Mouse (Mus musculus) hindbrain, embryonic 12.5 days (tissue): ENCODE results near the gene Cirbp. TPM values are rescaled to one million over a fixed set of nuclear protein-coding genes. Genes with fewer than 3 reads are reported as not detected.
"Not testable (repeated sequence)": the region's sequence is repeated elsewhere in the genome, so short reads cannot be mapped to it uniquely, and the experiment has no call there.

ENCODE experiments used
- ATAC-seq: fragments of 200-750 bp; cut with Nextera tagmentation; 2 replicates; pipeline ENCODE4 v1.8.0; 2017; ENCODE audit warnings: moderate TSS enrichment; ENCODE audit not compliant: low FRiP score
- H3K27ac ChIP-seq: fragments of 300-500 bp; sonication (generic); 2 replicates; pipeline ENCODE4 v1.5.1; 2016; ENCODE audit warnings: mild to moderate bottlenecking
- H3K27me3 ChIP-seq: fragments of 300-500 bp; sonication (generic); 2 replicates; pipeline ENCODE4 v1.6.1; 2016; ENCODE audit warnings: mild to moderate bottlenecking
- H3K36me3 ChIP-seq: fragments of 300-500 bp; sonication (generic); 2 replicates; pipeline ENCODE4 v1.6.1; 2016; ENCODE audit warnings: mild to moderate bottlenecking
- H3K4me1 ChIP-seq: fragments of 300-500 bp; sonication (generic); 2 replicates; pipeline ENCODE4 v1.6.1; 2016
- H3K4me2 ChIP-seq: fragments of 300-500 bp; sonication (generic); replicated peaks from 2 replicates; pipeline ENCODE4 v1.6.1; 2016; ENCODE audit warnings: mild to moderate bottlenecking
- H3K4me3 ChIP-seq: fragments of 300-500 bp; sonication (generic); 2 replicates; pipeline ENCODE4 v1.5.1; 2016; ENCODE audit warnings: mild to moderate bottlenecking
- H3K9ac ChIP-seq: fragments of 300-500 bp; sonication (generic); 2 replicates; pipeline ENCODE4 v1.6.1; 2016; ENCODE audit warnings: mild to moderate bottlenecking, moderate library complexity
- H3K9me3 ChIP-seq: fragments of 300-500 bp; sonication (generic); replicated peaks from 2 replicates; pipeline ENCODE4 v1.6.1; 2016; ENCODE audit warnings: mild to moderate bottlenecking
- WGBS: fragments of 180-500 bp; shearing (Covaris S2); methylation state at CpG from one replicate; pipeline ENCODE4 v1.1.7; 2016; 5-methylcytosine and 5-hydroxymethylcytosine counted together
- polyA plus RNA-seq: library from polyadenylated mRNA; unstranded; fragments of >200 nt; fragmentation: Nextera tagmentation; extraction: Ambion mirVana; gene quantifications from 2 replicates; pipeline ENCODE4 v1.2.1, GENCODE M21; 2016

The Cirbp gene
- polyA plus RNA-seq, 1 experiment from 2014 or later, result 235 TPM

DNA sequence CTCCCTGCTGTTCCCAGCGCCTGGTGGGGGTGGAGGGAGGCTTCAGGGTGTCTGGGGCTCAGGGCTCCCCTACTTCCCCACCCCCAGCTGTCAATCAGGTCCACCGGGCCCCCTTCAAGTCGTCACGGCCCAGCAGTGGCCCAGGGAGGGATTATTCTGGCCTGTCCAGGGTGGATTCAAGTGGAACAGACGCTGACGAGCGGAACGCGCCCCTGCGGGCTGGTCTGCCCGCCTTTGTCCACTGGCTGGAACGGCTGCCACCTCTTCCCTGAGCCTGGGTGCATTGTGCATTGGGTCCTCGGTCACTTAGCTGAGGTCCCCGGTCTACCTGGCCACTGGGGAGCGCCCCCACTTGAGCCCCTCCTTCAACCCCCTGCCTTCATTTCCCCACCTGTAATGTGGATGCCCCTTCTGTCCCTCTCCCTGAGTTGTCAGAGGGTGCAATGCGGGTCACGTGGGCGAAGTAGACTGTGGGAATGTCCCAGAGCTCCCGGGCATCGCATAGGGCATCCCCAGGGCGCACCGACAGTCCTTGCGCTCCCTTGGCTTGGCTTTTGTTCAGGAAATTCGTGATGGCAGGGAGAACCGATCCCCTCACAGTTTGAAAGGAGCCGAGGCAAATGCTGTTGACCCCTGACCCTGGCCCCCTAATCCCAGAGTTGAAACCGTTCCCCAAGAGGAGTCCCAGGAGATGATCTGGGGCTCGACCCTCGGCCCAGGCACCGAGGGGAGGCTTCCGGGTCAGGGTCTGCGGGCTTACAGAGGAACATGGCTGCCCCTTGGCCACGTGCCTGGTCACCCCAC is 31.2 kb downstream of the Cirbp start:
- Histone ChIP-seq H3K27ac (no peak overlapping the region), H3K27me3 (peaks cover 8% of the 10 kb centered on the region; the same call in 1 of the 2 replicates), H3K4me1 (peaks cover 29% of the 10 kb centered on the region), H3K36me3 (no peaks in the 10 kb centered on the region), H3K9me3 (no peaks in the 10 kb centered on the region), H3K4me2 (no peak overlapping the region), H3K4me3 (no peak overlapping the region), H3K9ac (peak overlapping the region; percentile 19; the same call in 1 of the 2 replicates)
- no peak for ATAC-seq
- 42% methylated on average over 33 of the region's 33 CpGs for WGBS

DNA sequence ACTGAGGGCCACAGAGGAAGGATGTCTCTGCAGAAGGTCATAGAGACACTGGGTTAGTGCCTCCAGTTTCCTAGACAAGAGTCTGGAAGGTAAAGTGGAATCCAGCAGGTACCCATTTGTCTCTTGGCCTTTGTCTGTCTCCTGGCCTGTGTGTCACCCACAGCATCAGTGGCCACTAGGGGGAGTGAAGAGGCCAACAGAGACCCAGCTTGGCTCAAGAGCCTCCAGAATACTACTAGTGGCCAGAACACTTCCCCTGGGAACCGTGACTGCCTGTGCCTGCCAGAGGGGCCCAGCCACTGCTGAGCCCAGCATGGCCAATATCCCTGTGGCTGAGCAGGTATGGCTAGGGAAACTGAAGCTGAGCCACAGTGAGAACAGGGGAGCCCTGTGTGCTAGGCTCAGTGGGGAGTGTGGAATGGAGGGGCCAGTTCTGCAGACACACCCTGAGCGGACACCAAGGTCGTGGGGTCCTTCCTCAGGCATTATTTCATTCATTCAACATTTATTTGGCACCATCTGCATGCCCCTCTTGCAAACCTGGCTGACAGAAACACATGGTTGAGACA is 33.7 kb downstream of the Cirbp start:
- no peak overlapping the region for H3K9ac ChIP-seq
- H3K4me2 ChIP-seq, result no peak overlapping the region
- no peaks in the 10 kb centered on the region for H3K27me3 ChIP-seq
- peaks cover 28% of the 10 kb centered on the region for H3K4me1 ChIP-seq
- H3K27ac ChIP-seq, result no peak overlapping the region
- peak; percentile 64 for ATAC-seq
- H3K4me3 ChIP-seq, result no peak overlapping the region
- no peaks in the 10 kb centered on the region for H3K9me3 ChIP-seq
- WGBS, result 54% methylated on average over 3 of the region's 3 CpGs
- H3K36me3 ChIP-seq, result no peaks in the 10 kb centered on the region

DNA sequence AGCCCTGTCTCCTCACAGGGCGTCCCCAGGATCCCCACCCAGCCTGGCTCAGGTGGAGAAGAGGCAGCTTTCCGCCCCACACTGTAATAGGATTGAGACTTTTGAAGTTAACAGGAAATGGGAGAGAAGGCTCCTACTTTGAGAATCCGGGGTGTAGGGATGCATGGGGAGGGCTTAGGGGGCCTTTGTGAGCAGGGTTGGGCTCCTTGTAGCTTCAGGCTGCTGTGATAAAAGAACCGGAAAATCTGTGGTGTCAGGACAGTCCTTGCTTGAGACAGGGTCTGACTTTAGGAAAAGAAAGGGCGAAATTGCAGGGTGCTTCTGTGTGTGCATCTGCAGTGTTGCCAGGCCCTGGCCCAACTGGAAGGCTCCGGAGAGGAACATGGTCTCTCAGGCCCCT is 34.7 kb downstream of the Cirbp start:
- H3K9ac ChIP-seq, result no peak overlapping the region
- no peak for ATAC-seq
- WGBS, result 72% methylated on average over 6 of the region's 6 CpGs
- H3K27me3 ChIP-seq, result no peaks in the 10 kb centered on the region
- H3K4me2 ChIP-seq, result no peak overlapping the region
- peaks cover 25% of the 10 kb centered on the region for H3K4me1 ChIP-seq
- H3K4me3 ChIP-seq, result no peak overlapping the region
- H3K27ac ChIP-seq, result no peak overlapping the region
- H3K9me3 ChIP-seq, result no peaks in the 10 kb centered on the region
- H3K36me3 ChIP-seq, result no peaks in the 10 kb centered on the region

DNA sequence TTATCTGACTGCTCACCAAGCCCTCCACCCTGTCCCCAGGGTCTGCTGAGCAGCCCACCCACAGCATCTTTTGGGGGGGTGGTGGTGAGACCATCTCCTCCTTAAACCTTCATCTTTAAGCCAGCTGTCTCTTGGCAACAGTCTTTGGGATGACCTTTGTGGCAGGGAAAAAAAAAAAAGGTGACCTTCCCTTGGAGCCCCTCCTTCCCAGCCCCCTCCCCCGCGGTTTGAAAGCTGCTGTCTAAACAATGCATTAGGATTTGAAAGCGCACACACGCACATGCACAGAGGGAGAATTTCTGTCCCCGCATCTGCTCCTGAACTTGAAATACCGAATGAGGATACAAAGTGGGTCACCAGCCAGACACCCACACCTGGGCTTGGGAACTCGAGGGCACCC is 38.3 kb downstream of the Cirbp start:
- Histone ChIP-seq H3K9me3 (no peaks in the 10 kb centered on the region), H3K27ac (no peak overlapping the region), H3K36me3 (no peaks in the 10 kb centered on the region), H3K4me1 (peaks cover 32% of the 10 kb centered on the region), H3K4me3 (no peak overlapping the region), H3K4me2 (no peak overlapping the region), H3K27me3 (no peaks in the 10 kb centered on the region), H3K9ac (peak overlapping the region; percentile 20; the same call in 1 of the 2 replicates)
- 6% methylated on average over 7 of the region's 7 CpGs for WGBS
- ATAC-seq, result no peak

DNA sequence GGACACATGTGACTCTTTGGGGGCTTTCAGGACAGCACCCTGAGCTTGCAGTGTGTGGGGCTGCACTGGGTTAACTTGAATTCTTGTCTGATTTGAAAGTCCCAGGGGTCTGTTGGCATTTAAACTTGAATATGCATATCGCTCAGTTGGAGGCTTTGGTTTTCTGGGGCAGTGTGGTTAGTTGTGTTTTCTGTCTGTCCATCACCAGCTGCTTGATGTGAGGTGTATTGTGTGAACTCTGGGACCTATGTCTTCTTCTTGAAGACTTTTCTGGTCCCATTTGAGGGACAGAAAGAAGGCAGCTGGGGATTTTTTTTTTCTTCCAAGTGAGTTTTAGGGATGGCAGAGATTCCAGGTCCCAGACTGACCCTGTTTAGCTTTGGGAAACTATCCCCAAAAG is 41.4 kb downstream of the Cirbp start:
- peaks cover 33% of the 10 kb centered on the region for H3K4me1 ChIP-seq
- no peak overlapping the region for H3K4me2 ChIP-seq
- H3K9ac ChIP-seq, result no peak overlapping the region

DNA sequence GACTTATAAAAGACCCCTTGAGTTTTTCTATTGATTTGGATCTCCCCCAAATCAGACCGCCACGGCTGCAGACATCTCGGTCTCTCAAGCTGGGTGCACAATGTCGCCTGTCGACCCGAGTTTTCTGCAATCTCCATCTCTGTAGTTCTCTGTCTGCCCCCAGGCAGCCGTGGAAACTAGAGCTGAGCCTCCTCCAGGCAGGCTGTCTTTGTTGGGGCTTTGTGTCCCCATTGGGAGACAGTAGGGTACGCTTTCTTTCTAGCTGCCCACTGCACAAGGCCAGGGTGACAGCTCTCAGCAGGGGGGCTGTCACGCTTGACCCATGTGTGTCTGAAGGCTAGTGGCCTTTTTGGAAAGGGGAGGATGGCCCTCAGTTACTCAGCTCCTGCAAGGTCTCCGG is 41.9 kb downstream of the Cirbp start:
- no peak overlapping the region for H3K4me3 ChIP-seq
- peak; percentile 11; the same call in 1 of the 2 replicates for ATAC-seq
- no peaks in the 10 kb centered on the region for H3K36me3 ChIP-seq
- no peak overlapping the region; the same call in 1 of the 2 replicates for H3K9ac ChIP-seq
- H3K4me1 ChIP-seq, result peaks cover 33% of the 10 kb centered on the region
- peak overlapping the region; percentile 55 for H3K27ac ChIP-seq
- peaks cover 3% of the 10 kb centered on the region; the same call in 1 of the 2 replicates for H3K27me3 ChIP-seq
- no peak overlapping the region for H3K4me2 ChIP-seq
- WGBS, result 27% methylated on average over 10 of the region's 10 CpGs
- H3K9me3 ChIP-seq, result no peaks in the 10 kb centered on the region

More for the DNA sequence above, 41.4 kb downstream of the Cirbp start:
- no peaks in the 10 kb centered on the region for H3K9me3 ChIP-seq
- no peak for ATAC-seq
- no peak overlapping the region for H3K4me3 ChIP-seq
- H3K27me3 ChIP-seq, result peaks cover 3% of the 10 kb centered on the region; the same call in 1 of the 2 replicates
- H3K27ac ChIP-seq, result no peak overlapping the region
- 27% methylated on average over 1 of the region's 1 CpGs for WGBS
- H3K36me3 ChIP-seq, result no peaks in the 10 kb centered on the region

DNA sequence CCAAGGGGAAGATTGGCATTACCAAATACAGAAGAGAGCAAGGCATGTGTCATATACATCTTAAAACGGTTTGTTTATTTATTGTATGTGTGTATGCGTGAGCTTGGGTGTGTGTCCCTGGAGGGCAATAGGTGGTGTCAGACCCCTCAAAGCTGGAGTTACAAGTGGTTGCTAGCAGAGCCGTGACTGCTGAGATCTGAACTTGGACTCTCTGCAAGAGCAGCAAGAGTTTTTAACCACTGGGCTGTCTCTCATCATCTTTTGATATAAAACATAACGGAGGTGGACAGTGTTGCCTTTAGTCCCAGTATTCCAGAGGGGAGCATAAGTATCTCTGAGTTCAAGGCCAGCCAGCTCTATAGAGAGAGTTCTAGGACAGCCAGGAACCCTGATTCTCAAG is 42.5 kb downstream of the Cirbp start:
- Histone ChIP-seq H3K9ac (no peak overlapping the region), H3K9me3 (no peaks in the 10 kb centered on the region)
- no peak for ATAC-seq

DNA sequence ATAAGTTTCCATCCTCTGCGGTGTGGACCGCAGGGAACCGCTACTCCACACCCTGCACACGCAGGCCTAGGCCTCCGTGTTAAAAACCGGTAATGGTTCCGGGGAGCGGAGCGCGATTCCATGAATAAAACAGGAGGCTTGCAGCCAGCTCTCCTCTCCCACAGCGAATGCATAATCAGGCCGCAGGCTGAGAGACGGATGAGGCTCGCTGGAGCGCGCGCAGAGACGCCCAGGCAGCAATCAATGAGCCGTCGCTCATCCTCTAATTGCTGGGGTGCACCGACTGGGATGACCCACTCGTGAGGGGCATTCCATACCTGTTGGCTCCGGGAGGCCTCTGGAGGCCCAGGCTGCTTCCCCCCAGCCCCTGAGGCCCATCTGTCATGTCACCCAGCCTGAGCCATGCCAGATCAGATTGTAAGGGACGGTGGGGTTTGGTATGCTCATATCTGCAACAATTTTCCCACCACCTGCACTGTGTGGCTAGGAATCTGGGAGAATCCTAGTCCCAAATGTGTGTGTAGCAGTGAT is 43.1 kb downstream of the Cirbp start:
- Histone ChIP-seq H3K9me3 (no peaks in the 10 kb centered on the region), H3K36me3 (no peaks in the 10 kb centered on the region), H3K4me2 (peak overlapping the region; percentile 39), H3K4me3 (peak overlapping the region; percentile 2; the same call in 1 of the 2 replicates), H3K27ac (peak overlapping the region; percentile 74), H3K9ac (no peak overlapping the region; the same call in 1 of the 2 replicates), H3K27me3 (peaks cover 3% of the 10 kb centered on the region; the same call in 1 of the 2 replicates), H3K4me1 (peaks cover 30% of the 10 kb centered on the region)
- peak; percentile 83 for ATAC-seq
- 3% methylated on average over 24 of the region's 24 CpGs for WGBS

More for the DNA sequence above, 42.5 kb downstream of the Cirbp start:
- Histone ChIP-seq H3K27ac (peak overlapping the region; percentile 74; the same call in 1 of the 2 replicates), H3K4me3 (no peak overlapping the region), H3K4me1 (peaks cover 33% of the 10 kb centered on the region), H3K27me3 (peaks cover 3% of the 10 kb centered on the region; the same call in 1 of the 2 replicates), H3K4me2 (peak overlapping the region; percentile 39), H3K36me3 (no peaks in the 10 kb centered on the region)
- 69% methylated on average over 4 of the region's 4 CpGs for WGBS

DNA sequence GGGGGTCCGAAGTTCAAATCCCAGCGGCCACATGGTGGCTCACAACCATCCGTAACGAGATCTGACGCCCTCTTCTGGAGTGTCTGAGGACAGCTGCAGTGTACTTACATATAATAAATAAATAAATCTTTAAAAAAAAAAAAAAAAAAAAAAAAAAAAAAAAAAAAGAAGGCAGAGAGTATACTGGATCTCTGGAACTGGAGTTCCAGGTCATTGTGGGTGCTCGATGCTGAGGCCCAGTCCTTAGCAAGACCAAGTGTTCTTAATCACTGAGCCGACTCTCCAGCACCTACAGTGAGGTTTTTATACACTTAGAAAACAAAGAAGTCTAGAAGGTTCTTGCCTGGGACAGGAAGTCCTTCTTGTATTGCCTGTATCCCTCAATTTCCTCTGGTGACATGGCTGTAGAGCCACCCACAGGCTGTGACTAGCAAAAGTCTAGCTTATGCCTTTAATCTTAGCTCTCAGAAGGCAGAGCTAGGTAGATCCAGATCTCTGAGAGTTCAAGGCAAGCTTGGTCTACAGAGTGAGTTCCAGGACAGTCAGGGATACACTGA is 45.8 kb downstream of the Cirbp start:
- H3K4me2 ChIP-seq, H3K27ac ChIP-seq, H3K4me3 ChIP-seq, H3K9ac ChIP-seq, ATAC-seq, H3K27me3 ChIP-seq, H3K9me3 ChIP-seq, H3K36me3 ChIP-seq: not testable (repeated sequence)
- H3K4me1 ChIP-seq, result peaks cover 29% of the 10 kb centered on the region
- WGBS, result 67% methylated on average over 7 of the region's 7 CpGs

DNA sequence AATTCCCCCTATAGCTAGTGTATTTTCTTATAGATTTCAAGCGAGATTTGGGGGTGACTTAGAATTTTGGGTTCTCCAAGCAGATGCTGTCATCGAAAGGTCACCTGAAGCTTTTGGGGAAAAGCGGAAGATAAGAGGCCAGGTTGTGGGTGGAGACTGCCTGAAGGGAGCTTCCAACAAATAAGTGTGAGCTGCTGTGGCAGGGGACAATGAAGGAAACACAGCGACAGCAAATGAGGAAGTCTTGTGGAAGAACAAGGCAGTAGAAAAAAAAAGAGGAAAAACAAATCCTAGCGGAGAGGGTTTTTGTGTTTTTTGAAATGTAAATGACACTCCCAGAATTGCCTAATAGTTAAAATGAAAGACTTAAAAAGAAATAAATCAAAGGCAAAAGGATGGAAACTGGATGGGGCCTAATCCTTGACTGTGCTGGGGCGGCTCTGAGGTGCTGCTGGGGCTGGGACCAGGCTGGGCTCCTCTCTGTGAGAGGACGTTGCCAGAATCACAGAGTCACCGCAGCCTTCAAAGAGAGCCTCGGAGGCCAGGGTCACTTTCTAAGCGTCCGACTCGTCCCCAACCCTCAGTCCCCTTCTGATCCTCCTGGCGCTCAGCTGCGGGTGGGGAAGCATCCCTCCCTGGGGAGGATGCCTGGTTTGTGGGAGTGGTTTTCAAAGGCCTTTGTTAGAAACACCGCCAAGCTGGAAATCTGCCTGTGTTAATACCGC is 49.4 kb downstream of the Cirbp start:
- no peaks in the 10 kb centered on the region for H3K36me3 ChIP-seq
- no peaks in the 10 kb centered on the region for H3K9me3 ChIP-seq
- no peak for ATAC-seq
- 15% methylated on average over 16 of the region's 16 CpGs for WGBS
- H3K9ac ChIP-seq, result peak overlapping the region; percentile 36; the same call in 1 of the 2 replicates
- H3K4me3 ChIP-seq, result no peak overlapping the region
- H3K4me1 ChIP-seq, result peaks cover 4% of the 10 kb centered on the region
- H3K27ac ChIP-seq, result no peak overlapping the region
- no peaks in the 10 kb centered on the region for H3K27me3 ChIP-seq
- no peak overlapping the region for H3K4me2 ChIP-seq

DNA sequence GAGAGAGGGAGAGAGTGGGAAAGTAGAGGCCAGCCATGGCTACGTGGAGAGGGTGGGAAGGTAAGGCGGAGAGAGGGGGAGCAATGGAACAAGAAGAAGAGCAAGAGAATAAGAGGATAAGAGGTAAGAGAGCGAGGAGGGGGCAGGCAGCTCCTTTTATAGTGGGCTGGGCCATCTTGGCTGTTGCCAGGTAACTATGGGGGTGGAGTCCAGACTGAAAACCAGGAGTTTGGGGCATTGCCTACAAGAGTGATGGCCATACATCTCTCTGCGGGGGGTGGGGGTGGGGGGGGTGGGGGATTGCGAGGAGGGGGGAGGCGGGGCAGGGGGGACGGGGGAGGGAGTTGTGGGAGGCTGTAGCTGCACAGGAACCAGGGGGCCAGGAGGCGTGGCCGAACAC is 54.9 kb downstream of the Cirbp start:
- H3K4me3 ChIP-seq, result no peak overlapping the region

More for the DNA sequence above, 54.9 kb downstream of the Cirbp start:
- Histone ChIP-seq H3K4me1 (peaks cover 7% of the 10 kb centered on the region), H3K27me3 (no peaks in the 10 kb centered on the region), H3K27ac (no peak overlapping the region), H3K4me2 (no peak overlapping the region), H3K9ac (no peak overlapping the region), H3K9me3 (no peaks in the 10 kb centered on the region), H3K36me3 (no peaks in the 10 kb centered on the region)
- 44% methylated on average over 6 of the region's 9 CpGs for WGBS
- no peak for ATAC-seq
